In the genomic region with DNA sequence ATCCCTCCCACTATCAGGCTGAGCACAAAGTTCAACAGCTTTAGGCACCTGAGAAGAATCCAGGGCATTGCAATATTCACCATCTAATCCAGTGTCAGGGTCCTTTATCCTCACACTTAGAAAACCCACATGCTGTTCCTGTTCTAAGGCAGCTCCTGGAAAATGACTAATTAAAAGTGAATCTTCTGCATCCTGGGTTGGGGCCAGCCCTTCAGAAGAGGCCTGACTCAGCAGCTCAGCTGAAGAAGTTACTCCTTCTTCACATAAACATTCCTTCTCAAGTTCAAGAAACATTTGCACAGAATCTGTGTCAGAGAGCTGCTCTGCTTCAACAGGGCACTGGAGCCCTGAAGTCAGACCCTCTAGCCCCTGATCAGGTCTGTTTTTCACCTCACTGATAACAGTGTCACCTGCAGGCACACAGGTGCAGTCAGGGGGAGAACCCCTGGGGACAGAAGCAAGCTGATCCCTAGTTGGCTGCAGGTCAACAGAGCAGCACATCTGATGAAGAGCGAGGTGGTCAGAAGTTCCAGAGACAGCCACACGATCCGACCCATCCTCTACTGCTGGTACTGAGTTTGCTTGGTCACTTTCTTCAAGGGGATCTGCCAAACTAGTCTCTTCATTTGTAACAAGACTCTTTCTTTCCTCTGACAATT, we compare ENCODE assay signal across 10 mouse cellular contexts.
DNase-seq lines count a peak whose midpoint lies in the region; ATAC-seq and TF ChIP-seq lines count a peak whose summit lies in the region.
"Had no signal": no experiment of that assay in that cellular context is flagged by ENCODE, and none has a peak within 500 bp of the region (broad histone marks: within the 10 kb centered on the region; RNA-seq: fewer than 3 reads in every experiment).

No protein-coding gene starts in this region.

- peak overlapping the region; percentile 79 for H3K4me2 ChIP-seq in heart, embryonic 13.5 days
- peak overlapping the region; percentile 5; the same call in 1 of the 2 replicates for H3K4me2 ChIP-seq in lung, embryonic 15.5 days
- peak overlapping the region; percentile 21 for H3K4me2 ChIP-seq in intestine, postnatal 0 days (replicated peaks; ENCODE audit: low read depth)

- ATAC-seq in heart, embryonic 13.5 days (ENCODE audit: extremely low read depth, insufficient number of reproducible peaks, low FRiP score, low TSS enrichment), result no peak
- no peak for ATAC-seq in lung, embryonic 15.5 days (ENCODE audit: borderline replicate concordance, extremely low read depth, low FRiP score, low TSS enrichment)
- ATAC-seq in intestine, postnatal 0 days, result no peak
- ATAC-seq in megakaryocyte progenitor cell, adult 5-6 weeks (replicated peaks; ENCODE audit: poor library complexity), result no peak
- ATAC-seq: forebrain, postnatal 0 days had no signal

- H3K27ac ChIP-seq in heart, embryonic 13.5 days (replicated peaks), result peak overlapping the region; percentile 99
- H3K27ac ChIP-seq in lung, embryonic 15.5 days, result no peak overlapping the region
- no peak overlapping the region for H3K27ac ChIP-seq in intestine, postnatal 0 days (ENCODE audit: low read depth, low read length)

- no peak for DNase-seq in heart, postnatal 14 days
- DNase-seq in lung, postnatal 10 days, result no peak
- peak; percentile 74 for DNase-seq in brain, adult 2 months (ENCODE audit: low read depth, low spot score)
- DNase-seq in testis, postnatal 10 days (ENCODE audit: low spot score), result no peak
- DNase-seq: cerebellum, postnatal 14 days; forebrain, postnatal 0 days had no signal

- no peak for TF ChIP-seq CTCF in intestine, postnatal 0 days (IDR thresholded peaks at IDR 0.05; ENCODE audit: low read depth)

- peak overlapping the region; percentile 86 for H3K4me3 ChIP-seq in heart, embryonic 13.5 days
- no peak overlapping the region for H3K4me3 ChIP-seq in lung, embryonic 15.5 days
- no peak overlapping the region for H3K4me3 ChIP-seq in intestine, postnatal 0 days (ENCODE audit: low read depth, low read length)

- WGBS in heart, embryonic 13.5 days, result 72% methylated on average over 3 of the region's 3 CpGs
- 61% methylated on average over 3 of the region's 3 CpGs for WGBS in lung, embryonic 15.5 days
- 74% methylated on average over 3 of the region's 3 CpGs for WGBS in intestine, postnatal 0 days

- no peaks in the 10 kb centered on the region for H3K9me3 ChIP-seq in heart, embryonic 13.5 days
- no peaks in the 10 kb centered on the region for H3K9me3 ChIP-seq in lung, embryonic 15.5 days
- H3K9me3 ChIP-seq in intestine, postnatal 0 days (ENCODE audit: control insufficient read depth), result no peaks in the 10 kb centered on the region

- intact Hi-C loops in heart, postnatal 14 days (cut with DNase I), result loop anchor here (2.0 kb wide), 1 partner anchor 38 kb away; no protein-coding TSS in a partner anchor

- no peaks in the 10 kb centered on the region for H3K27me3 ChIP-seq in heart, embryonic 13.5 days (replicated peaks)
- no peaks in the 10 kb centered on the region for H3K27me3 ChIP-seq in lung, embryonic 15.5 days
- H3K27me3 ChIP-seq in intestine, postnatal 0 days (replicated peaks; ENCODE audit: control insufficient read depth, insufficient read depth, low read length), result no peaks in the 10 kb centered on the region

- peaks cover 86% of the 10 kb centered on the region for H3K4me1 ChIP-seq in heart, embryonic 13.5 days
- H3K4me1 ChIP-seq in lung, embryonic 15.5 days, result peaks cover 82% of the 10 kb centered on the region
- H3K4me1 ChIP-seq in intestine, postnatal 0 days (replicated peaks; ENCODE audit: control insufficient read depth, insufficient read depth, low read length), result peaks cover 22% of the 10 kb centered on the region

- H3K36me3 ChIP-seq in heart, embryonic 13.5 days, result peaks cover 31% of the 10 kb centered on the region
- peaks cover 10% of the 10 kb centered on the region; the same call in 1 of the 2 replicates for H3K36me3 ChIP-seq in lung, embryonic 15.5 days
- no peaks in the 10 kb centered on the region for H3K36me3 ChIP-seq in intestine, postnatal 0 days (ENCODE audit: control insufficient read depth, insufficient read depth)

- peak overlapping the region; percentile 71 for H3K9ac ChIP-seq in heart, embryonic 13.5 days
- peak overlapping the region; percentile 10; the same call in 1 of the 2 replicates for H3K9ac ChIP-seq in lung, embryonic 15.5 days
- no peak overlapping the region for H3K9ac ChIP-seq in intestine, postnatal 0 days (ENCODE audit: low read depth, low read length)

Comparison
In these comparisons a context has a peak if more than half of its experiments do, and no peak if none do; other contexts are left out.
1. H3K4me2 ChIP-seq: peak in every context shown above with its lines; median percentile 79 in heart, embryonic 13.5 days; 21 in intestine, postnatal 0 days; 5 in lung, embryonic 15.5 days.